In genomic region chr4:91096086-91096485, GRCm38 (mm10) we compare ENCODE assay signal across 17 mouse cellular contexts.
DNase-seq lines count a peak whose midpoint lies in the region; ATAC-seq and TF ChIP-seq lines count a peak whose summit lies in the region.
"Had no signal": no experiment of that assay in that cellular context is flagged by ENCODE, and none has a peak within 500 bp of the region (broad histone marks: within the 10 kb centered on the region; RNA-seq: fewer than 3 reads in every experiment).

No protein-coding gene starts in this region.

- peak; percentile 96 for DNase-seq in brain, adult 2 months (ENCODE audit: low read depth, low spot score)
- peak; percentile 43 for DNase-seq in brain, embryonic 14.5 days (ENCODE audit: low read depth)
- DNase-seq in cerebellum, adult 8-10 months, result peak; percentile 85
- DNase-seq in cerebellum, postnatal 36 days, result peak; percentile 93 to 96
- no peak for DNase-seq in kidney, postnatal 14 days
- DNase-seq: adrenal gland, postnatal 10 days; forebrain, postnatal 0 days; gastrocnemius, postnatal 25 days; kidney, adult 8-10 months; kidney, postnatal 10 days; lung, postnatal 4 days; right cerebral cortex, postnatal 14 days; thymus, postnatal 25 days had no signal

- ATAC-seq in monocyte, adult 5-6 weeks (replicated peaks; ENCODE audit: insufficient number of reproducible peaks, low FRiP score, low TSS enrichment, poor library complexity, severe bottlenecking), result no peak
- ATAC-seq in erythroblast, adult 5-6 weeks (replicated peaks; ENCODE audit: low FRiP score, poor library complexity, severe bottlenecking), result no peak
- ATAC-seq: forebrain, postnatal 0 days; intestine, embryonic 15.5 days; midbrain, embryonic 16.5 days had no signal

- TF ChIP-seq POLR2A in brain, embryonic 14.5 days (IDR thresholded peaks at IDR 0.05; ENCODE audit: borderline replicate concordance, extremely low read depth, insufficient read depth, insufficient read length, poor library complexity, severe bottlenecking), result no peak

- no peak for TF ChIP-seq CTCF in brain, embryonic 14.5 days (IDR thresholded peaks at IDR 0.05; ENCODE audit: borderline replicate concordance, extremely low read depth, insufficient read depth, insufficient read length)
